Mouse (Mus musculus) hindbrain, postnatal 0 days (tissue): ENCODE results near the gene Brd2. TPM values are rescaled to one million over a fixed set of nuclear protein-coding genes. Genes with fewer than 3 reads are reported as not detected.
"Not testable (repeated sequence)": the region's sequence is repeated elsewhere in the genome, so short reads cannot be mapped to it uniquely, and the experiment has no call there.

ENCODE experiments used
- ATAC-seq: fragments of 200-750 bp; cut with Nextera tagmentation; 2 replicates; pipeline ENCODE4 v1.8.0; 2017; ENCODE audit warnings: mild to moderate bottlenecking, moderate TSS enrichment, moderate library complexity
- DNase-seq: peaks from one replicate; pipeline ENCODE4 v3.0.0-alpha.2; 2015; ENCODE audit warnings: low spot score
- H3K27ac ChIP-seq: fragments of 300-500 bp; sonication (generic); 2 replicates; pipeline ENCODE4 v1.5.1; 2014; ENCODE audit warnings: mild to moderate bottlenecking
- H3K27me3 ChIP-seq: fragments of 300-500 bp; sonication (generic); 2 replicates; pipeline ENCODE4 v1.6.1; 2014; ENCODE audit warnings: low read length, mixed read lengths; ENCODE audit not compliant: insufficient read depth
- H3K36me3 ChIP-seq: fragments of 300-500 bp; sonication (generic); 2 replicates; pipeline ENCODE4 v1.6.1; 2014; ENCODE audit warnings: low read length, mixed read lengths; ENCODE audit not compliant: insufficient read depth
- H3K4me1 ChIP-seq: fragments of 300-500 bp; sonication (generic); 2 replicates; pipeline ENCODE4 v1.6.1; 2014; ENCODE audit warnings: antibody characterized with exemption, low read length, mixed read lengths; ENCODE audit not compliant: insufficient read depth
- H3K4me2 ChIP-seq: fragments of 300-500 bp; sonication (generic); 2 replicates; pipeline ENCODE4 v1.6.1; 2014; ENCODE audit warnings: low read depth, mild to moderate bottlenecking, low read length, moderate library complexity, mixed read lengths
- H3K4me3 ChIP-seq: fragments of 300-500 bp; sonication (generic); 2 replicates; pipeline ENCODE4 v1.5.1; 2014; ENCODE audit warnings: low read length
- H3K9ac ChIP-seq: fragments of 300-500 bp; sonication (generic); replicated peaks from 2 replicates; pipeline ENCODE4 v1.6.1; 2014; ENCODE audit warnings: mild to moderate bottlenecking, low read length, moderate library complexity, mixed read lengths
- H3K9me3 ChIP-seq: fragments of 300-500 bp; sonication (generic); 2 replicates; pipeline ENCODE4 v1.6.1; 2016; ENCODE audit warnings: low read length, mixed read lengths
- CTCF ChIP-seq: IDR thresholded peaks from 2 replicates; pipeline ENCODE4 v1.5.1; 2016; ENCODE audit warnings: antibody characterized with exemption, control low read depth, low read depth
- WGBS: fragments of 180-500 bp; shearing (Covaris S2); extraction: QIAGEN DNeasy Blood & Tissue Kit; methylation state at CpG from one replicate; pipeline ENCODE4 v1.1.7; 2014; 5-methylcytosine and 5-hydroxymethylcytosine counted together
- polyA plus RNA-seq: library from polyadenylated mRNA; unstranded; fragments of >200 nt; fragmentation: Nextera tagmentation; extraction: Ambion mirVana; gene quantifications from 2 replicates; pipeline ENCODE4 v1.2.1, GENCODE M21; 2015
- total RNA-seq: library from RNA; depleted of rRNA; stranded (reverse); fragments of >200 nt; gene quantifications from 2 replicates; pipeline ENCODE4 v1.2.3, GENCODE M21; 2014

The Brd2 gene
- total and polyA plus RNA-seq, 2 experiments from 2014 or later: 108 to 195 TPM

GRCm38 (mm10) chr17:34155534-34155933 is 33.1 kb upstream of the Brd2 start:
- Histone ChIP-seq H3K4me1 (no peaks in the 10 kb centered on the region), H3K36me3 (no peaks in the 10 kb centered on the region), H3K27me3 (no peaks in the 10 kb centered on the region), H3K4me3 (no peak overlapping the region), H3K9ac (no peak overlapping the region), H3K9me3 (no peaks in the 10 kb centered on the region), H3K4me2 (no peak overlapping the region), H3K27ac (no peak overlapping the region)
- DNase-seq: no peak
- no peak for TF ChIP-seq CTCF
- 60% methylated on average over 5 of the region's 5 CpGs for WGBS
- no peak for ATAC-seq

- no peak for TF ChIP-seq CTCF
- Histone ChIP-seq H3K36me3 (no peaks in the 10 kb centered on the region), H3K4me2 (no peak within 1 kb of the TSS), H3K9ac (no peak within 1 kb of the TSS), H3K27ac (no peak within 1 kb of the TSS), H3K9me3 (no peaks in the 10 kb centered on the region), H3K27me3 (no peaks in the 10 kb centered on the region), H3K4me3 (no peak within 1 kb of the TSS), H3K4me1 (no peaks in the 10 kb centered on the region)
- WGBS: 66% methylated on average over 4 of the region's 4 CpGs
- DNase-seq: peak; percentile 76
- ATAC-seq: peak; percentile 79; the same call in 1 of the 2 replicates
These were observed 30.5 kb upstream of the Brd2 start, which contains the start of gene H2-DMb1 for GRCm38 (mm10) chr17:34152923-34153322. Gene H2-DMb1 (plus strand): TSS chr17:34153072.

- Histone ChIP-seq H3K27ac (no peak overlapping the region), H3K36me3 (no peaks in the 10 kb centered on the region), H3K4me3 (no peak overlapping the region), H3K4me2 (no peak overlapping the region), H3K27me3 (peaks cover 12% of the 10 kb centered on the region; the same call in 1 of the 2 replicates), H3K9me3 (no peaks in the 10 kb centered on the region), H3K4me1 (no peaks in the 10 kb centered on the region), H3K9ac (no peak overlapping the region)
- DNase-seq: no peak
- no peak for TF ChIP-seq CTCF
- ATAC-seq: no peak
- 71% methylated on average over 3 of the region's 3 CpGs for WGBS
These were observed 22.5 kb upstream of the Brd2 start for GRCm38 (mm10) chr17:34144960-34145371.

DNA sequence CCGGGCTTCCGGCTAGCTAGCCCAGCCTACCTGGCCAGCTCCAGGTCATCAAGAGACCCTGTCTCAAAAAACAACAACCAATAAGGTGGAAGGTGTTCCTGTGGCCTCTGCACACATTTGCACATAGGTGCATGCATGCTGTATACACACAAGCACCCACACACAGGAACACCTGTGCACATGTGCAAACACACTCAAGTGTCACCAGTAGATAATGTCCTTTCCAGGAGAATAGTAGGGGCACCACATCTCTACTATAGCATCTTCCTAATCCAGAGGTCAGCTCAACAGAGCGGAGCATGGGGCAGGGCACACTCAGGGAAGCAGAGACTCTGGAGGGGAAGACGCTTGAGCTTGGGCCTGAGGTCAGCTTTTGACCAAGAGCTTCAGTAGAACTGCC is 21.8 kb upstream of the Brd2 start:
- not testable (repeated sequence) for DNase-seq, ATAC-seq, H3K9ac ChIP-seq, H3K4me1 ChIP-seq, H3K36me3 ChIP-seq, H3K4me2 ChIP-seq, H3K4me3 ChIP-seq, H3K9me3 ChIP-seq, H3K27ac ChIP-seq
- H3K27me3 ChIP-seq: peaks cover 17% of the 10 kb centered on the region
- WGBS: 93% methylated on average over 4 of the region's 4 CpGs

DNA sequence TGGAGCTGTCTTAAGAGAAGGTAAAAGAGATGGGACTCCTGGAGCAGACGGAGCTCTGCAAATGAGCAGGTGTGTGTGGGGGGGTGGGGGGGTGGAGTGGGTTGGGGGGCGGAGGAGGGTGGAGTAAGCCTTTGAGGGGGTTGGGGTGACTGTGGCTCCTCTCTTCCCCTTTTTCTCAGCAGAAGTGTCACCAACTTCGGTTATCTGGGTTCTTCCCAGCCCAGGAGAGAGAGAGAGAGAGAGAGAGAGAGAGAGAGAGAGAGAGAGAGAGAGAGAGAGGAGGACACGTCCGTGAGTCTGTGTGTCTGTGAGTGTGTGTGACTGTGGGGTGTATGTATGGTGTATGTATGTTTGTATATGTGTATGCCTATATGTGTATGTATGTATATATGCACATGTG is 21.0 kb upstream of the Brd2 start:
- Histone ChIP-seq H3K4me1 (peaks cover 4% of the 10 kb centered on the region; the same call in 1 of the 2 replicates), H3K9ac (no peak overlapping the region), H3K36me3 (no peaks in the 10 kb centered on the region), H3K4me3 (no peak overlapping the region), H3K27ac (no peak overlapping the region), H3K27me3 (peaks cover 24% of the 10 kb centered on the region), H3K4me2 (no peak overlapping the region), H3K9me3 (no peaks in the 10 kb centered on the region)
- DNase-seq (no peak), ATAC-seq (no peak)
- 62% methylated on average over 5 of the region's 5 CpGs for WGBS
- no peak for TF ChIP-seq CTCF

DNA sequence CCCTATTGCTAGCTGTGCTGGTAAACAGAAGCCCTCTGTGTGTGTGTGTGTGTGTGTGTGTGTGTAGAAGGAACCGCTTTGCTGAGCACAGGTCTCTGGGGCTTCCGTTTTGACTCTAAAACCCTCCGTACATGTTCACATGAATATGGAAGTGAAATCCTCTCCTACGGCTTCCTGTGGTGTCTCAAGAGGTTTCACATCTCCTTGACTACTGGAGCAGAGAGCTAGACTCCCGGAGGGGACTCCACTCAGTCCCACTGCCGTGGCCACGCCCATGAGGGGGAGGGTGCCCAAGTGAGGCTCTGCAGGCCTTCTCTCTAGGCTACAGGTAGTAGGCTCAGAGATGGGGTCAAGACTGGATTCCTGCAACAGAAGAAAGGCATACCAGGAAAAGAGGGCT is 20.6 kb upstream of the Brd2 start, which contains the start of gene H2-DMb2:
H2-DMb2 (plus strand) TSS at position 275 of the 400 bp plus-strand sequence.
- H3K4me3 ChIP-seq: no peak within 1 kb of the TSS
- peaks cover 4% of the 10 kb centered on the region; the same call in 1 of the 2 replicates for H3K4me1 ChIP-seq
- H3K27ac ChIP-seq: no peak within 1 kb of the TSS
- peaks cover 28% of the 10 kb centered on the region for H3K27me3 ChIP-seq
- ATAC-seq (no peak), DNase-seq (no peak)
- WGBS: 30% methylated on average over 7 of the region's 7 CpGs
- no peak within 1 kb of the TSS for H3K9ac ChIP-seq
- TF ChIP-seq CTCF: no peak
- no peaks in the 10 kb centered on the region for H3K9me3 ChIP-seq
- H3K4me2 ChIP-seq: no peak within 1 kb of the TSS
- H3K36me3 ChIP-seq: no peaks in the 10 kb centered on the region

- H3K4me3 ChIP-seq: no peak overlapping the region
- H3K27ac ChIP-seq: no peak overlapping the region
- no peaks in the 10 kb centered on the region for H3K9me3 ChIP-seq
- WGBS: 80% methylated on average over 7 of the region's 7 CpGs
- peaks cover 33% of the 10 kb centered on the region for H3K27me3 ChIP-seq
- DNase-seq (no peak), ATAC-seq (no peak)
- no peak overlapping the region for H3K4me2 ChIP-seq
- H3K4me1 ChIP-seq: peaks cover 4% of the 10 kb centered on the region; the same call in 1 of the 2 replicates
- H3K9ac ChIP-seq: no peak overlapping the region
- H3K36me3 ChIP-seq: no peaks in the 10 kb centered on the region
- no peak for TF ChIP-seq CTCF
These were observed 20.1 kb upstream of the Brd2 start for GRCm38 (mm10) chr17:34142456-34143010.
